Mouse (Mus musculus) neural tube, embryonic 10.5 days (tissue): ENCODE measurements at regions not wholly inside any gene's neighbourhood (a gene's known extent, or its start where the extent isn't known, plus 50 kb on each side); places are given as distances from the start of the nearest gene placed in this dataset.

Experiments
- DNase-seq: peaks from one replicate; pipeline ENCODE4 v3.0.0-alpha.2; 2017; ENCODE audit warnings: low spot score; ENCODE audit errors: extremely low spot score

GRCm38 (mm10) chr12:38928786-38929351, 149.7 kb downstream of the Etv1 start:
- no peak for DNase-seq

DNA sequence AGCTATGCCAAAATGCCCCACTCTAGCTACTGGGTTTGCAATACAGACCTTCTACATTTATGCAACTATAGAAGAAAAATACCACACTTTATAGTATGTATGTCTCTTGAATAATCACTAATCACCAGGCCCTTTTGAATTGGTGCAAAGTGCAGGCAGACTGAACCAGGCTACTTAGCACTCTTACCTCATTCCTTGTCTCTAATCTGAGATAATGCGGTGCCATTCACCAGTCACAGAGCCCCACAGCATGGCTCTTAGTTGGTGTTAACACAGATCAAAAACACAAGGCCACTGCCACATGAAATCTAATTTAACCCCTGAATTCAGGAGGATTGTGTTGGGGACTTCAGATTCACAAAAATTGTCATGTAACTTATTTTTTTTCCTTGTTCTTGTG, 150.5 kb downstream of the Etv1 start:
- no peak for DNase-seq

DNA sequence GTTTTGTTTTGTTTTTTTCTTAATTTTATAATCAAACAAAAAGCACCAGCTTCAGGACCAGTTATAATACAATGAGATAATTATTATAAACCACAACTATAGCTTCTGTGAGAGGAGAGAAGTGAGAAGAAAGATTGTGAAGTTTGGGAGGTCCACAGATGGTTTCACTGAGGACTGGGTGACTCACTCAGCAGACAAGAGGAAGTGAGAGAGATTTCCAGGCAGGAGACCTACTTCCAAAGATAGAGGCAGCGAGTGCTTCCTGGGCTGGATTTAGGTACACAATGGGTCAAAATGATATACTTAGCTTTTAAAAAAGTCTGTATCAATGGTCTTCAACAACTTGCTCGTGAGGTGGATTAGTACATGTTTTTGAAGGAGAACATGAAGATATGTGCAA, 152.6 kb downstream of the Etv1 start:
- DNase-seq, result no peak

GRCm38 (mm10) chr12:38959605-38960004, 180.4 kb downstream of the Etv1 start:
- DNase-seq, result no peak

GRCm38 (mm10) chr12:38962302-38962701, 183.1 kb downstream of the Etv1 start:
- no peak for DNase-seq

DNA sequence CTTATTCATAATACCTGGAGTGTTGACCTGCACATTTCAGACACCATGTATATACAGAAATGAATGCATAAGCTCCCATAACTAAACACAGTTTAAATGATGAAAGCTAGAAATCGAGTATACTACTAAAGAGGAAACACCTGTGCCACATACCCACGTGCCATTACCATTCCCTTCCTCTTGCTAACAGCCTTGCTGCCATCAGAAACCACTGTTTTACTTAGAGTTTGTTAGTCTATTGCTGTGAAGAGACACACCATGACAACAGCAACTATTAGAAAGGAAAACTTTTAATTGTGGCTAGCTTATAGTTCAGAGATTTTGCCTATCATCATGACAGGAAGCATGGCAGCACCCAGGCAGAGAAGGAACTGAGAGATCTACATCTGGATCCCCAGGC, 191.2 kb downstream of the Etv1 start:
- no peak for DNase-seq

DNA sequence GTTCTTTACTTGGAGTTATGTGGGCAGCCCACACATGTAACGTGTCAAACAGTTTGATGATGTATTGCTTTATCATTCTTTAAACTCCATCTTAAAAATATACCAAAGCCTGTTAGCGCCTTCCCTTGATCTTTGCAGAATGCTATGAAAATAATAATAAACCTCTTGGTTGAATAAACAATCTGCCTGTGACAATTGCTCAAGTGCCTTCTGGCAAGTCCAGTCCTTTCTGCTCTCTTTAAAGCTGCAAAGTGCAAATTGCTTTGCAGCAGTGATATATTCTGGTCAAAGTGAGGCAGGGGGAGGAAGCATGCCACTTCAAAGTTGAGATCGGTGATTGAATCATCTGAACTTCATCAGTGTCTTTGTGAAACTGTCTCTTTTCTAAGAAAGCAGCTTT, 193.0 kb downstream of the Etv1 start:
- no peak for DNase-seq

DNA sequence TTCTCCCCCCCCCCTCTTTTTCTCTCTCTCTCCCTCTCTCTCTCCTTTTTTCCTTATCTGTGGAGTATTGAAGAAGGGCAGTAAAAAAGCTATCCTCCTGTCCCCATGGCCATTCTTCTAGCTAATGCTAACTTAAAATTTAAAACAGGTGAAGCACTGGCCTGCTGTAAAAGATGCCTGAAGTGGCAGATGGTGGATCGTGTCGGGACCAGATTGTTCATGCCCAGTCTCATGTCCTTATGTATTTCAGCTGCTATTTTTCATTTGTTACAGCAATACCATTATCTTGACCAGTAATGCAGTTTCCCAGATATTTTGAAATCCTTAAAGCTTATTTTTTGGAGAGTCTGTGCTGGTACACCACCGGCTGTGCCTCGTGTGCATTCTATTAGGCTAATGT, 196.3 kb downstream of the Etv1 start:
- DNase-seq, result no peak

DNA sequence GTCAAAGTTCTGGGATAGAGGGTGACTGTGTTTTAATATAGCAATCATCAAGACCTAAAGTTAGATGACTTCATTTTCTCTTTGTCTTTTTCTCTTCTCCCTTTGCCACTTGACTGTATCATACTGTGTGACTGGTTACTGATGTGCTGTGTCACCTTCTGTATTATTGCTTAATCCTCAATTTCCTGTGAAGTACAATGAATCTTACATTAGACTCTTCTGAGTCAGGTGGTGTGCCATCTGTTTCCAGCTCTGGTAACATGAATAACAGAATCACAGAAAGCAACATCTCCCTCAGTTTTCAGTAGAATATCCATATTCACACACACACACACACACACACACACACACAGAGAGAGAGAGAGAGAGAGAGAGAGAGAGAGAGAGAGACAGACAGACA, 203.2 kb downstream of the Etv1 start:
- DNase-seq, result no peak

DNA sequence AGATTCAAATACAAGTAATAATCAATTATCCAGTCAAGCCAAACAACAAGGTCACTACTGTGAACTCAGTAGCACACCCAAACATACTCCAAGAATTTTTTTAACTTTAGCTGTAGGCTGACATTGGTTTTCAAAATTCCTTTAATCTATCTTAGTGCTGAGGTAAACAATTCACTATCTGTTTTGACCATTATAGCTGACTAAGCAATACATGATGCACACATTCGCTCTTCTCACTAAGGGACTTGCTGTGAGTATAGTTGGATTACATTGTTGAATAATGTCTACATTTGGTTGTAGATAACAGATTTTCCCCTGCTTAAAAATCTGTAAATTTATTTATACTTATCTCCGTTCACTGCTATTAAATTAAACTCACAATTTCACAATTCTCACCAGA, 206.7 kb downstream of the Etv1 start:
- DNase-seq, result no peak

- DNase-seq, result no peak
Measured at GRCm38 (mm10) chr12:38986346-38986745, 207.2 kb downstream of the Etv1 start.

DNA sequence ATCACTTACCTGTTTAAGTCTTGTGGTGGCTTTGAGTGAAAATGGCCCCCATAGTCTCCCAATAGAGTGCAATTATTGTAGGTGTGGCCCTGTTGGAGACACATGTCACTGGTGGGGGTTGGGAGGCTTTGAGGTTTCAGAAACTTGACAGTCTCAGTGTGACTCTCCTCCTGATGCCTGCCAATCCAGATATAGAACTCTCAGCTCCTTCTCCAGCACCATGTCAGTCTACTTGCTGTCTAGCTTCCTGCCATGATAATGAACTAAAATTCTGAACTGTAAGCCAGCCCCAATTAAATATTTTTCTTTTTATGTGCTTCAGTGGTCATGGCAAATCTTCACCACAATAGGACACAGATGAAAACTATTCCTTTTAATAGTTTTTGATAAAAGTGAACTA, 208.1 kb downstream of the Etv1 start:
- DNase-seq, result no peak

DNA sequence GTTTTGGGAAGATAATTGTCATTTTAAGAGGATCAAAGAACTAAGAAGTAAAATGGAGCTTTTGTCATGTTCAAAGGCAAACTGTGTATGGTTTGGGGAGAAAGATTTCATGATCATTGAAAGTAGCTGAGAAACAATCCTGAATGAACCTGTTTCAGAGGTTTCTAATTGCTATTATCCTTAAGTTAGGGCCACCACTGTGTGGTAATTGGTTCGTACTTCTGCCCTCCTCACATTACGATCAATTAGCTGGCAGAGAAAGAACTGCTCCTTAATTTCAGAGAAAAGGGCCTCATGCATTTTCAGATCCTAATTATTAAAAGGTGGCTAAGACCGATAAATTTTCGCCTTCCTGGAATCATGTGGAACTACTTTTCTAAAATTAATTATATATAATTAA, 208.6 kb downstream of the Etv1 start:
- DNase-seq, result no peak

- DNase-seq, result no peak
Measured at GRCm38 (mm10) chr12:39027179-39027578, 248.0 kb downstream of the Etv1 start.

DNA sequence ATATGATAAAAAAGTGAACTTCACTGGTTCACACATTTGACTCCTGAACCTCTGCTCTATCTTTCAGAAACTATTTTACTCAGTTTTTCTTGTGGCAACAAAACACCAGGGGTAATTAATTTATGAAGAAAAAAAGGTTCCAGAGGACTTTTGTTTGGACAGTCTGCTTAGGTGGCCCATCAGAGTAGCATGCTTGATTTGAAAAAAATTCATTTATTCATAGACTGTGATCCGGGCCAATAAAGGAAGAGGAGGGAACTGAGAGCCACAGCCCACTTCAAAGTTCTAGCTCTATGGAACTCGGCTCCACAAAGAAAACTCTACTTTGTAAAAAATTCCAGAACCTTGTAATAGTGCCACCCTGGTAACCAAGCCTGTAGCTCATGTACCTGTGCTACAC, 248.8 kb downstream of the Etv1 start:
- DNase-seq, result no peak

- no peak for DNase-seq
Measured at GRCm38 (mm10) chr12:39033982-39034381, 254.8 kb downstream of the Etv1 start.

DNA sequence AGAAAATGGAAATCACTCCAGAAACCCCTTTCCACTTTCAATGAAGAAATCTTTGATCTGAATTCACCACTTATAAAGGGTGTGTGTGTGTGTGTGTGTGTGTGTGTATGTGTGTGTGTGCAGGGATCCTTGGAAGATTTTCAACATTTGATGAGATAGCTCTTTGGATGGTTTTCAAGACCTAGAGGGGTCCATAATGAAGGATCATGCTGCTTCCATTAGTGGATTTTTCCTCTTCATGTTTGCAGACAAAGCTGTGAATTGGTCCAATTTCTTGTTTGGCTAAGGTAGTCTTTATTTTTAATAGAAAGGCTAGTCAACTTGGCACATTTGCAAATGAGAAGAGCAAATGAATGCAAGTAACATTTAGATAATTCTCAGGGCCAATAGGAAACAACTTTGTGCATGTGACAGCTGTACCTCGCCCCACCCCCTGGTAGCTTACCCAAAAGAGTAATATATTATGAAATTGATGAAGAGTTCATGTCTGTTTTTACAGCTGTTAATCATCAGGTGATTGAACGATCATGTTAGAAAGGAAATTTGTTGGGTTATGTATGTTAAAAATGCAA, 257.4 kb downstream of the Etv1 start:
- DNase-seq, result no peak

DNA sequence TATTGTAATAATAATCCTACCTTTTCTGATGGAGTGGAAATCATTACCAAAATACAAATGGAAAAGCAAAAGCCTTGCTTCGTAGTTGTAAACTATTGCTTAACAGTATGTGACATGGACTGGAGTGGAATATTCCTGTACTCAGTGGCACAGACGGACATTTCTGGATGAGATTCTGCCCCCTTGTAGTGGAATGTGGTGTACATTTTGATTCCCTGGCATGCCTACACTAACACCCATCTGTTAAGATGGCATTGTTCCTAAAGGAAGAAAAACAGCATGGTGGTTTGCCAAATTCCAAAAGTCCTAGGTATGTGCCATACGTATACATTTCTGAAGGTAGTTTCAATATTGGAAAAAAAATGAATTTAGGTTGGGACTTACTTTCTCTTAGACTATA, 258.9 kb downstream of the Etv1 start:
- no peak for DNase-seq

DNA sequence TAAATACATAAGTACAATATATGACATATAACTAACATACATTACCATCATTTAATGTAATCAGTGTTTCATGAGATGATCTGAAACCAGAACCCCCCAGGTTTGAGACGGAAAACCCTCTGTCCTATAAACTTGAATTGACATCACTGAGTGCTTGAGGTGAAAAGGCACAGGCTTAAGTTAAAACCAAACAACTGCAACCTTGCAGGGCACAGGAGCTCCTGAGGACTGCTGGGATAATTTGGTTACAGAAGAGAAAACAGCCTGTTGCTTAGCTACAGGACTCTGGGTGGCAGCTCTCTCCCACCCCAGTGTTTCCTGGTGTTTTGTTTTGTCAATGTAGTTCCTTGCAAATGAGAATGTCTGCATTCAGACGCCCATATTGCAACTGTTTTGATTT, 259.5 kb downstream of the Etv1 start:
- DNase-seq, result no peak

GRCm38 (mm10) chr12:39047126-39047525, 267.9 kb downstream of the Etv1 start:
- no peak for DNase-seq

GRCm38 (mm10) chr12:39048441-39048840, 269.3 kb downstream of the Etv1 start:
- no peak for DNase-seq

GRCm38 (mm10) chr12:39048958-39049357, 269.8 kb downstream of the Etv1 start:
- DNase-seq, result no peak

DNA sequence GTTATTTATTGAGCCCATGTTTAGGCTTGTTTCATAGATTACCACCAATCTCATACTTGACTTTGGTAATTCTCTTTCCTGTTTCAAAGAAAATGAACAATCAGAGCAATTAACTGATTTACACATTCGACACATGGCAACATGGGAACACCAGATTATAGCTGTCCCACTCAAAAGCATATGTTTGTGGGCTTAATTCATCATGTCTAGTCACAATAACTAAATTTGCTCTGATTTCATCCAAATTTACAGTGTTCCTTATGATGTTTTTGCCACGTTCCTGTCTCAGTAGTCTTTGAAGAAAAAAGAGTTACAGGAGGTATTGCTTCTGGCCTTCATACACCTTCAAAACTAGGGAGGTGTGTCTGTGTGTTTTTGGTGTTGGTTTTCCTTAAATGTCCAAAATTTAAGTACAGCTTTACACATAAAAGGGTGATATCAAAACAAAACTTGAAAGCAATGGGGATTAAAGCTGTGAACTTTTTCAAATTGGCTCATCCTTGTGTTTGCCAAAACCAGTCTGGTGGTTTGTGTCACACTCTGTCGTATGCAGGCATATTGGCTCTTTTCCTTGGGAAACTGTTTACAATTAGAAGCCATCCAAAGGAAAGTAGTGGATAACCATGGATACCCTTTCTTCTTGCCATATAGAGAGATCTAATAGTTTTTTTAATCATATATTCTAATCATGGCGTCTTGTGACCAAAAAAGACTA, 291.3 kb downstream of the Etv1 start:
- no peak for DNase-seq
